Mouse (Mus musculus) thymus, adult 2 months (tissue): ENCODE data around the gene Trpv6.

ENCODE experiments used
- CTCF ChIP-seq: fragments of 200-500 bp; IDR thresholded peaks from 2 replicates; pipeline ENCODE4 v1.5.1; 2012; ENCODE audit warnings: mild to moderate bottlenecking, control low read depth, low read length, moderate library complexity, borderline replicate concordance; ENCODE audit not compliant: control insufficient read depth, poor library complexity, insufficient read depth; ENCODE audit errors: extremely low read depth
- POLR2A ChIP-seq: fragments of 200-500 bp; IDR thresholded peaks from 2 replicates; pipeline ENCODE4 v1.6.1; 2012; ENCODE audit warnings: mild to moderate bottlenecking, low read length, control low read depth, moderate library complexity; ENCODE audit not compliant: control insufficient read depth, poor library complexity, insufficient read depth; ENCODE audit errors: extremely low read depth

GRCm38 (mm10) chr6:41654648-41655047 is 18.4 kb upstream of the Trpv6 start:
- no peak for TF ChIP-seq POLR2A
- no peak for TF ChIP-seq CTCF
